8 mouse cellular contexts compared by ENCODE assay signal in the genomic region with DNA sequence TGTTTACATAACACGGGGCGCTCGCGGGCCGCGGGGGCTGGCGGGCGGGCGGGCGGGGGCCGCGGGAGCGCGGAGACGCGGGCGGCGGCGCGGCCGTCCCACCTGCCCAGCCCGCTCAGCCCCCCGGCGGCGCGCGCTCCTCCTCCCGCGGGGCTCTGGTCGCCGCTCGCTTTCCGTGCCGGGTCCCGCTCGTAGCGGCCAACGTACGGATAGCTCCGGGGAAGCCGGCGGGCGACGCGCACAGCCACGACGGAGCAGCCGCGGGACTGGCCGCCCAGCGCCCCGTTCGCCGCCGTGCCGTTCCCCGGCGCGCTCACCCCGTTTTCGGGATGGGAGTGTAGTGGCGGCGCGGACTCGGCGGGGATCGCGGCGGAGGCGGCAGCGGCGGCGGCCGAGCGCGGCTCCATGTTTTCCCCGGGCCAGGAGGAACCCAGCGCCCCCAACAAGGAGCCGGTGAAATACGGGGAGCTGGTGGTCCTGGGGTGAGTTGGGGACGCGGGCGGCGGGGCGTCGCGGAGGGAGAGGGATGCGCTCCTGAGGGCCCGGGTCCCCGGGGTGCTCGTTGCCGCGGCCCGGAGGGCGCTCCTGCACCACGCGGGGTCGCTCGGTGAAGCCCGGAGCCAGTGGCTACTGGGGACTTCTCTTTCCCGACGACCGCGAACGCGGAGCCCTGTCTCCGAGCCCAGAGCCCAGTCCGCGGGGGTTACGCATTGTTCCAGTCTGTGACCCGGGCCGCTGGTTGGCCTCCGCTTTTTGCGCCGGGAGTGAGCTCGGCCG. TPM values are rescaled to one million over a fixed set of nuclear protein-coding genes. Genes with fewer than 3 reads are reported as not detected.
DNase-seq lines count a peak whose midpoint lies in the region; ATAC-seq and TF ChIP-seq lines count a peak whose summit lies in the region.

A gene (plus strand): TSS at position 72 of the 777 bp plus-strand sequence.

- peak within 1 kb of the TSS; percentile 74 for H3ac ChIP-seq in C2C12 (ENCODE audit: control insufficient read depth, insufficient read length, low read depth)

- peak within 1 kb of the TSS; percentile 81 for H3K27ac ChIP-seq in forebrain, embryonic 14.5 days (ENCODE audit: low read depth, low read length)
- peak within 1 kb of the TSS; percentile 73 for H3K27ac ChIP-seq in heart, embryonic 15.5 days
- H3K27ac ChIP-seq in kidney, postnatal 0 days: peak within 1 kb of the TSS; percentile 90
- H3K27ac ChIP-seq in liver, embryonic 11.5 days (ENCODE audit: low read depth, low read length): peak within 1 kb of the TSS; percentile 73
- peak within 1 kb of the TSS; percentile 78 for H3K27ac ChIP-seq in midbrain, postnatal 0 days (ENCODE audit: low read depth, low read length)

- H3K27me3 ChIP-seq in C2C12 (ENCODE audit: control insufficient read depth, insufficient read depth, insufficient read length): no peaks in the 10 kb centered on the region
- no peaks in the 10 kb centered on the region for H3K27me3 ChIP-seq in forebrain, embryonic 14.5 days (replicated peaks; ENCODE audit: control insufficient read depth, insufficient read depth, low read length)
- H3K27me3 ChIP-seq in heart, embryonic 15.5 days: peaks cover 15% of the 10 kb centered on the region; the same call in 1 of the 2 replicates
- H3K27me3 ChIP-seq in kidney, postnatal 0 days (ENCODE audit: insufficient read depth, low read length): no peaks in the 10 kb centered on the region
- peaks cover 22% of the 10 kb centered on the region for H3K27me3 ChIP-seq in liver, embryonic 11.5 days (replicated peaks; ENCODE audit: control insufficient read depth, insufficient read depth, low read length)
- no peaks in the 10 kb centered on the region for H3K27me3 ChIP-seq in midbrain, postnatal 0 days (ENCODE audit: insufficient read depth, low read length)

- DNase-seq in forebrain, embryonic 14.5 days (ENCODE audit: low spot score): peak; percentile 72
- DNase-seq in kidney, postnatal 0 days (ENCODE audit: low spot score): peak; percentile 87
- DNase-seq in liver, embryonic 11.5 days (ENCODE audit: low spot score): peak; percentile 72
- peak; percentile 71 for DNase-seq in midbrain, postnatal 0 days (ENCODE audit: low spot score)
- peak; percentile 22 to 38 for DNase-seq in thymus, adult 18-20 months

- peaks cover 26% of the 10 kb centered on the region for H3K4me1 ChIP-seq in forebrain, embryonic 14.5 days (ENCODE audit: control insufficient read depth, insufficient read depth, low read length)
- H3K4me1 ChIP-seq in heart, embryonic 15.5 days (replicated peaks): peaks cover 13% of the 10 kb centered on the region
- H3K4me1 ChIP-seq in kidney, postnatal 0 days (replicated peaks; ENCODE audit: insufficient read depth, low read length): peaks cover 4% of the 10 kb centered on the region; the same call in 1 of the 2 replicates
- H3K4me1 ChIP-seq in liver, embryonic 11.5 days (replicated peaks; ENCODE audit: control insufficient read depth, insufficient read depth, low read length): no peaks in the 10 kb centered on the region
- 0 out of 2 replicates have a peak, but pooled peaks cover 5% of the 10 kb centered on the region for H3K4me1 ChIP-seq in midbrain, postnatal 0 days (ENCODE audit: insufficient read depth, low read length)

- no peaks in the 10 kb centered on the region for H3K36me3 ChIP-seq in C2C12 (ENCODE audit: control insufficient read depth, insufficient read depth)
- no peaks in the 10 kb centered on the region for H3K36me3 ChIP-seq in forebrain, embryonic 14.5 days (ENCODE audit: control insufficient read depth, insufficient read depth, low read length)
- no peaks in the 10 kb centered on the region for H3K36me3 ChIP-seq in heart, embryonic 15.5 days
- H3K36me3 ChIP-seq in kidney, postnatal 0 days (ENCODE audit: insufficient read depth, low read length): no peaks in the 10 kb centered on the region
- no peaks in the 10 kb centered on the region for H3K36me3 ChIP-seq in liver, embryonic 11.5 days (ENCODE audit: control insufficient read depth, insufficient read depth, low read length)
- H3K36me3 ChIP-seq in midbrain, postnatal 0 days (ENCODE audit: insufficient read depth, low read length): no peaks in the 10 kb centered on the region

- peak within 1 kb of the TSS; percentile 39 for H3K4me3 ChIP-seq in C2C12 (ENCODE audit: insufficient read depth, poor library complexity, severe bottlenecking)
- peak within 1 kb of the TSS; percentile 83 for H3K4me3 ChIP-seq in forebrain, embryonic 14.5 days (ENCODE audit: low read depth, low read length)
- H3K4me3 ChIP-seq in heart, embryonic 15.5 days: peak within 1 kb of the TSS; percentile 89
- H3K4me3 ChIP-seq in kidney, postnatal 0 days (replicated peaks; ENCODE audit: low read depth, low read length): peak within 1 kb of the TSS; percentile 90
- H3K4me3 ChIP-seq in liver, embryonic 11.5 days (ENCODE audit: low read depth, low read length): peak within 1 kb of the TSS; percentile 74
- H3K4me3 ChIP-seq in midbrain, postnatal 0 days (ENCODE audit: low read depth, low read length): peak within 1 kb of the TSS; percentile 85

- no peaks in the 10 kb centered on the region for H3K79me2 ChIP-seq in C2C12 (ENCODE audit: control insufficient read depth, insufficient read depth)

- H3K9me3 ChIP-seq in forebrain, embryonic 14.5 days (replicated peaks; ENCODE audit: control insufficient read depth, low read length): no peaks in the 10 kb centered on the region
- no peaks in the 10 kb centered on the region for H3K9me3 ChIP-seq in heart, embryonic 15.5 days (replicated peaks)
- H3K9me3 ChIP-seq in kidney, postnatal 0 days (replicated peaks; ENCODE audit: low read length): no peaks in the 10 kb centered on the region
- no peaks in the 10 kb centered on the region for H3K9me3 ChIP-seq in liver, embryonic 11.5 days (ENCODE audit: control insufficient read depth, low read length)
- H3K9me3 ChIP-seq in midbrain, postnatal 0 days (ENCODE audit: low read length): no peaks in the 10 kb centered on the region

- no peak for TF ChIP-seq CTCF in C2C12 (IDR thresholded peaks at IDR 0.05; ENCODE audit: control insufficient read depth, insufficient read depth, insufficient read length)
- TF ChIP-seq CTCF in kidney, postnatal 0 days (IDR thresholded peaks at IDR 0.05; ENCODE audit: low read depth): peak; percentile 23; the same call in 1 of the 2 replicates
- TF ChIP-seq CTCF in midbrain, postnatal 0 days (IDR thresholded peaks at IDR 0.05): peak; percentile 15; the same call in 1 of the 2 replicates

- peak within 1 kb of the TSS; percentile 64 for H3K4me2 ChIP-seq in forebrain, embryonic 14.5 days (ENCODE audit: low read length)
- peak within 1 kb of the TSS; percentile 97 for H3K4me2 ChIP-seq in heart, embryonic 15.5 days
- peak within 1 kb of the TSS; percentile 95 for H3K4me2 ChIP-seq in kidney, postnatal 0 days (ENCODE audit: low read length)
- peak within 1 kb of the TSS; percentile 63 for H3K4me2 ChIP-seq in liver, embryonic 11.5 days
- peak within 1 kb of the TSS; percentile 95 for H3K4me2 ChIP-seq in midbrain, postnatal 0 days (ENCODE audit: low read depth, low read length, poor library complexity, severe bottlenecking)

- H3K9ac ChIP-seq in forebrain, embryonic 14.5 days (ENCODE audit: low read length): peak within 1 kb of the TSS; percentile 90
- H3K9ac ChIP-seq in heart, embryonic 15.5 days: peak within 1 kb of the TSS; percentile 81
- peak within 1 kb of the TSS; percentile 93 for H3K9ac ChIP-seq in kidney, postnatal 0 days (ENCODE audit: low read depth, low read length)
- H3K9ac ChIP-seq in liver, embryonic 11.5 days (ENCODE audit: low read depth, low read length): peak within 1 kb of the TSS; percentile 64
- H3K9ac ChIP-seq in midbrain, postnatal 0 days (replicated peaks; ENCODE audit: low read length, poor library complexity, severe bottlenecking): peak within 1 kb of the TSS; percentile 78

- ATAC-seq in cerebellum, adult (ENCODE audit: insufficient number of reproducible peaks, low FRiP score, low TSS enrichment): peak; percentile 59
- peak; percentile 79 for ATAC-seq in forebrain, embryonic 14.5 days
- peak; percentile 71 for ATAC-seq in heart, embryonic 15.5 days (replicated peaks; ENCODE audit: insufficient number of reproducible peaks, insufficient read depth, low FRiP score, low read depth)
- peak; percentile 85 for ATAC-seq in kidney, postnatal 0 days (replicated peaks; ENCODE audit: low FRiP score, low read depth)
- peak; percentile 69 for ATAC-seq in liver, embryonic 11.5 days (replicated peaks; ENCODE audit: low FRiP score)
- peak; percentile 74 for ATAC-seq in midbrain, postnatal 0 days (ENCODE audit: low FRiP score)

- under 1% methylated on average over 98 of the region's 117 CpGs for WGBS in forebrain, embryonic 14.5 days
- WGBS in heart, embryonic 15.5 days: 1% methylated on average over 106 of the region's 117 CpGs
- WGBS in kidney, postnatal 0 days: 2% methylated on average over 94 of the region's 117 CpGs
- under 1% methylated on average over 90 of the region's 117 CpGs for WGBS in liver, embryonic 11.5 days
- WGBS in midbrain, postnatal 0 days: under 1% methylated on average over 91 of the region's 117 CpGs

- H3K79me3 ChIP-seq in C2C12 (ENCODE audit: low read depth): no peaks in the 10 kb centered on the region

TF ChIP-seq in C2C12, 6 proteins besides CTCF, POLR2A, EP300 and RAD21:
- TF ChIP-seq MAX (IDR thresholded peaks at IDR 0.05) (no peak), MYOG (IDR thresholded peaks at IDR 0.05; ENCODE audit: control insufficient read depth, extremely low read depth, insufficient read length) (no peak), MYOD1 (IDR thresholded peaks at IDR 0.05; ENCODE audit: control insufficient read depth, insufficient read length, low read depth) (no peak), FOSL1 (IDR thresholded peaks at IDR 0.05; ENCODE audit: insufficient read depth, low read length, poor library complexity, severe bottlenecking) (no peak), USF1 (IDR thresholded peaks at IDR 0.05; ENCODE audit: low read depth) (no peak), CEBPB (IDR thresholded peaks at IDR 0.05; ENCODE audit: low read depth) (no peak)
TF ChIP-seq in C2C12: peak in this region for 0.

RNA-seq across cellular contexts. Expression of the gene that starts here (rescaled TPM):
- 13.9 TPM for polyA plus RNA-seq in C2C12 (2012; fragmentation: generic; extraction: Trizol)
- 5.1 and 7.5 TPM in 2 replicates for polyA plus RNA-seq in forebrain, embryonic 14.5 days (2014; fragmentation: Nextera tagmentation; extraction: Ambion mirVana)
- polyA plus RNA-seq in heart, embryonic 15.5 days (2015; fragmentation: Nextera tagmentation; extraction: Ambion mirVana): 2.3 and 5.1 TPM in 2 replicates
- polyA plus RNA-seq in kidney, postnatal 0 days (2015; fragmentation: Nextera tagmentation; extraction: Ambion mirVana): 6.9 and 7.3 TPM in 2 replicates
- polyA plus RNA-seq in liver, embryonic 11.5 days (2014; fragmentation: Nextera tagmentation; extraction: Ambion mirVana): 3.1 TPM in 2 replicates
- 11.5 and 22.3 TPM in 2 replicates for total RNA-seq in midbrain, postnatal 0 days (2014; rRNA removed)
- polyA plus RNA-seq in midbrain, postnatal 0 days (2015; fragmentation: Nextera tagmentation; extraction: Ambion mirVana): 5.6 and 6.5 TPM in 2 replicates

Comparison
In these comparisons a context has a peak if more than half of its experiments do, and no peak if none do; other contexts are left out.
1. Peak in every context shown above with its lines: DNase-seq, ATAC-seq, H3K4me3 ChIP-seq and H3K27ac ChIP-seq.
2. H3K4me3 ChIP-seq: peak in every context shown above with its lines; median percentile 90 in kidney, postnatal 0 days; 89 in heart, embryonic 15.5 days; 85 in midbrain, postnatal 0 days; 83 in forebrain, embryonic 14.5 days; 74 in liver, embryonic 11.5 days; 39 in C2C12.
3. DNase-seq: peak in every context shown above with its lines; median percentile 87 in kidney, postnatal 0 days; 72 in forebrain, embryonic 14.5 days; 72 in liver, embryonic 11.5 days; 71 in midbrain, postnatal 0 days; 30 in thymus, adult 18-20 months.